Mouse (Mus musculus): ENCODE results near the gene Gm28434. TPM values are rescaled to one million over a fixed set of nuclear protein-coding genes. Genes with fewer than 3 reads are reported as not detected.

Gm28434 gene
- not detected for polyA plus RNA-seq (2014; fragmentation: Illumina TruSeq; extraction: RNeasy Lipid Tissue Mini Kit (QIAGEN cat#74804); ENCODE audit: low replicate concordance)

GRCm38 (mm10) chr5:87969201-87969600 lies at the start of gene Gm28434, which contains the start of gene 2310003L06Rik:
Gene Gm28434 (plus strand): TSS chr5:87969517.
Gene 2310003L06Rik (plus strand): TSS chr5:87969459.

GRCm38 (mm10) chr5:87925372-87925771 lies 43.9 kb upstream of the Gm28434 start, which contains the start of gene Csn3:
Gene Csn3 (plus strand): TSS chr5:87925579.

GRCm38 (mm10) chr5:87979139-87979538 lies 9.8 kb downstream of the Gm28434 start, which contains the start of gene Cabs1:
Gene Cabs1 (plus strand): TSS chr5:87979439.

GRCm38 (mm10) chr5:88002249-88002648 lies 32.9 kb downstream of the Gm28434 start, which contains the start of gene Smr3a:
Gene Smr3a (plus strand): TSS chr5:88002549.

Other genes with a start within 250 kb of the Gm28434 start
- not detected for gene Csn1s2a, start 194.9 kb upstream of the Gm28434 start, polyA plus RNA-seq (2014; fragmentation: Illumina TruSeq; extraction: RNeasy Lipid Tissue Mini Kit (QIAGEN cat#74804); ENCODE audit: low replicate concordance)
- not detected for gene Csn1s2b, start 161.4 kb upstream of the Gm28434 start, polyA plus RNA-seq (2014; fragmentation: Illumina TruSeq; extraction: RNeasy Lipid Tissue Mini Kit (QIAGEN cat#74804); ENCODE audit: low replicate concordance)
- gene Prr27, start 143.8 kb upstream of the Gm28434 start, polyA plus RNA-seq (2014; fragmentation: Illumina TruSeq; extraction: RNeasy Lipid Tissue Mini Kit (QIAGEN cat#74804); ENCODE audit: low replicate concordance) = not detected
- gene Odam, start 84.5 kb upstream of the Gm28434 start, polyA plus RNA-seq (2014; fragmentation: Illumina TruSeq; extraction: RNeasy Lipid Tissue Mini Kit (QIAGEN cat#74804); ENCODE audit: low replicate concordance) = not detected
- not detected for gene Csn3, start 43.9 kb upstream of the Gm28434 start, polyA plus RNA-seq (2014; fragmentation: Illumina TruSeq; extraction: RNeasy Lipid Tissue Mini Kit (QIAGEN cat#74804); ENCODE audit: low replicate concordance)
- gene 2310003L06Rik, start 58 bp upstream of the Gm28434 start, polyA plus RNA-seq (2014; fragmentation: Illumina TruSeq; extraction: RNeasy Lipid Tissue Mini Kit (QIAGEN cat#74804); ENCODE audit: low replicate concordance) = not detected
- gene Cabs1, start 9.9 kb downstream of the Gm28434 start, polyA plus RNA-seq (2014; fragmentation: Illumina TruSeq; extraction: RNeasy Lipid Tissue Mini Kit (QIAGEN cat#74804); ENCODE audit: low replicate concordance) = 0.37 TPM
- gene Smr3a, start 33.0 kb downstream of the Gm28434 start, polyA plus RNA-seq (2014; fragmentation: Illumina TruSeq; extraction: RNeasy Lipid Tissue Mini Kit (QIAGEN cat#74804); ENCODE audit: low replicate concordance) = not detected
- not detected for gene Smr2, start 117.0 kb downstream of the Gm28434 start, polyA plus RNA-seq (2014; fragmentation: Illumina TruSeq; extraction: RNeasy Lipid Tissue Mini Kit (QIAGEN cat#74804); ENCODE audit: low replicate concordance)
- not detected for gene Gm11116, start 142.0 kb downstream of the Gm28434 start, polyA plus RNA-seq (2014; fragmentation: Illumina TruSeq; extraction: RNeasy Lipid Tissue Mini Kit (QIAGEN cat#74804); ENCODE audit: low replicate concordance)
- gene Gm11115, start 184.6 kb downstream of the Gm28434 start, polyA plus RNA-seq (2014; fragmentation: Illumina TruSeq; extraction: RNeasy Lipid Tissue Mini Kit (QIAGEN cat#74804); ENCODE audit: low replicate concordance) = not detected

Measured in small intestine, adult 10 weeks (tissue).